Mouse (Mus musculus) hematopoietic stem cell, adult 5-6 weeks (primary cell): ENCODE measurements at regions not wholly inside any gene's neighbourhood (a gene's known extent, or its start where the extent isn't known, plus 50 kb on each side); places are given as distances from the start of the nearest gene placed in this dataset.

Experiments
- ATAC-seq, 2 experiments: fragments of 125-278 bp in 1 of 2; replicated peaks in 1 of 2; 2 replicates each; pipeline ENCODE4 v1.8.0; 2016 to 2017; ENCODE audit warnings: inconsistent platforms in 2 of 2, mild to moderate bottlenecking in 2 of 2, moderate number of reproducible peaks in 2 of 2, low read depth in 1 of 2, moderate TSS enrichment in 1 of 2; ENCODE audit not compliant: low FRiP score in 2 of 2, poor library complexity in 2 of 2, severe bottlenecking in 2 of 2, insufficient read depth in 1 of 2, low TSS enrichment in 1 of 2

- no peak for ATAC-seq
These were observed 86.8 kb upstream of the Adgra3 start for GRCm38 (mm10) chr5:50145458-50146083.

- ATAC-seq: no peak
These were observed 71.4 kb upstream of the Adgra3 start for GRCm38 (mm10) chr5:50130202-50130601.

GRCm38 (mm10) chr5:50128972-50129371 lies 70.2 kb upstream of the Adgra3 start:
- no peak for ATAC-seq

- no peak for ATAC-seq
These were observed 67.8 kb upstream of the Adgra3 start for GRCm38 (mm10) chr5:50126594-50126993.

GRCm38 (mm10) chr5:50126177-50126576 lies 67.4 kb upstream of the Adgra3 start:
- ATAC-seq: no peak

- no peak for ATAC-seq
These were observed 66.9 kb upstream of the Adgra3 start for GRCm38 (mm10) chr5:50125676-50126075.

- no peak for ATAC-seq
These were observed 64.0 kb upstream of the Adgra3 start for GRCm38 (mm10) chr5:50122829-50123241.

GRCm38 (mm10) chr5:50119860-50120259 lies 61.1 kb upstream of the Adgra3 start:
- no peak for ATAC-seq
